Mouse (Mus musculus): ENCODE measurements around the gene Kctd8. TPM values are rescaled to one million over a fixed set of nuclear protein-coding genes. Genes with fewer than 3 reads are reported as not detected.

Kctd8 gene
- polyA plus RNA-seq (2016; fragmentation: Nextera tagmentation; extraction: Ambion mirVana), result 0.55 and 2.1 TPM in 2 replicates

- H3K4me1 ChIP-seq, result peaks cover 16% of the 10 kb centered on the region
- DNase-seq (ENCODE audit: low spot score), result peak; percentile 80
- under 1% methylated on average over 87 of the region's 87 CpGs for WGBS
- H3K27me3 ChIP-seq (ENCODE audit: low read depth, poor library complexity, severe bottlenecking), result peaks cover 34% of the 10 kb centered on the region
- H3K9me3 ChIP-seq (replicated peaks), result no peaks in the 10 kb centered on the region
- peak within 1 kb of the TSS; percentile 73 for H3K27ac ChIP-seq
- no peaks in the 10 kb centered on the region for H3K36me3 ChIP-seq
- peak within 1 kb of the TSS; percentile 61 for H3K4me3 ChIP-seq
Observed at GRCm38 (mm10) chr5:69340919-69341801, at the start of gene Kctd8. Kctd8 (minus strand) TSS chr5:69341679.

- no peak overlapping the region for H3K4me3 ChIP-seq
- no peaks in the 10 kb centered on the region for H3K36me3 ChIP-seq
- DNase-seq (ENCODE audit: low spot score), result no peak
- no peaks in the 10 kb centered on the region for H3K9me3 ChIP-seq (replicated peaks)
- H3K27me3 ChIP-seq (ENCODE audit: low read depth, poor library complexity, severe bottlenecking), result no peaks in the 10 kb centered on the region
- H3K4me1 ChIP-seq, result no peaks in the 10 kb centered on the region
- 91% methylated on average over 4 of the region's 4 CpGs for WGBS
- no peak overlapping the region for H3K27ac ChIP-seq
Observed at GRCm38 (mm10) chr5:69379072-69379471, 37.6 kb upstream of the Kctd8 start.

- Histone ChIP-seq H3K27ac (no peak overlapping the region), H3K4me1 (no peaks in the 10 kb centered on the region), H3K36me3 (no peaks in the 10 kb centered on the region), H3K9me3 (replicated peaks) (no peaks in the 10 kb centered on the region), H3K27me3 (ENCODE audit: low read depth, poor library complexity, severe bottlenecking) (no peaks in the 10 kb centered on the region), H3K4me3 (no peak overlapping the region)
- no peak for DNase-seq (ENCODE audit: low spot score)
- WGBS, result 93% methylated on average over 3 of the region's 3 CpGs
Observed at GRCm38 (mm10) chr5:69350596-69350995, 9.1 kb upstream of the Kctd8 start.

- Histone ChIP-seq H3K27me3 (ENCODE audit: low read depth, poor library complexity, severe bottlenecking) (peaks cover 34% of the 10 kb centered on the region), H3K27ac (peak overlapping the region; percentile 73), H3K4me3 (peak overlapping the region; percentile 61), H3K9me3 (replicated peaks) (no peaks in the 10 kb centered on the region), H3K36me3 (no peaks in the 10 kb centered on the region), H3K4me1 (peaks cover 16% of the 10 kb centered on the region)
- 1% methylated on average over 44 of the region's 44 CpGs for WGBS
- DNase-seq (ENCODE audit: low spot score), result peak; percentile 56
Observed at GRCm38 (mm10) chr5:69340102-69340918, 1.2 kb downstream of the Kctd8 start.

- 79% methylated on average over 6 of the region's 6 CpGs for WGBS
- peaks cover 34% of the 10 kb centered on the region for H3K27me3 ChIP-seq (ENCODE audit: low read depth, poor library complexity, severe bottlenecking)
- H3K9me3 ChIP-seq (replicated peaks), result no peaks in the 10 kb centered on the region
- peaks cover 16% of the 10 kb centered on the region for H3K4me1 ChIP-seq
- H3K27ac ChIP-seq, result no peak overlapping the region
- H3K4me3 ChIP-seq, result no peak overlapping the region
- DNase-seq (ENCODE audit: low spot score), result no peak
- no peaks in the 10 kb centered on the region for H3K36me3 ChIP-seq
Observed at GRCm38 (mm10) chr5:69339623-69339970, 1.9 kb downstream of the Kctd8 start.

GRCm38 (mm10) chr5:69338916-69339622 is 2.4 kb downstream of the Kctd8 start:
- Histone ChIP-seq H3K36me3 (no peaks in the 10 kb centered on the region), H3K27me3 (ENCODE audit: low read depth, poor library complexity, severe bottlenecking) (peaks cover 34% of the 10 kb centered on the region), H3K4me1 (peaks cover 16% of the 10 kb centered on the region), H3K27ac (no peak overlapping the region), H3K9me3 (replicated peaks) (no peaks in the 10 kb centered on the region), H3K4me3 (no peak overlapping the region)
- no peak for DNase-seq (ENCODE audit: low spot score)
- 65% methylated on average over 4 of the region's 4 CpGs for WGBS

- H3K4me3 ChIP-seq, result no peak overlapping the region
- H3K27me3 ChIP-seq (ENCODE audit: low read depth, poor library complexity, severe bottlenecking), result no peaks in the 10 kb centered on the region
- WGBS, result 89% methylated on average over 4 of the region's 4 CpGs
- H3K27ac ChIP-seq, result no peak overlapping the region
- DNase-seq (ENCODE audit: low spot score), result no peak
- no peaks in the 10 kb centered on the region for H3K4me1 ChIP-seq
- H3K9me3 ChIP-seq (replicated peaks), result no peaks in the 10 kb centered on the region
- no peaks in the 10 kb centered on the region for H3K36me3 ChIP-seq
Observed at GRCm38 (mm10) chr5:69327561-69327960, 13.9 kb downstream of the Kctd8 start.

GRCm38 (mm10) chr5:69324566-69325230 is 16.8 kb downstream of the Kctd8 start:
- H3K4me3 ChIP-seq, result no peak overlapping the region
- no peak overlapping the region for H3K27ac ChIP-seq
- H3K36me3 ChIP-seq, result no peaks in the 10 kb centered on the region
- H3K4me1 ChIP-seq, result no peaks in the 10 kb centered on the region
- WGBS, result 75% methylated on average over 12 of the region's 12 CpGs
- H3K27me3 ChIP-seq (ENCODE audit: low read depth, poor library complexity, severe bottlenecking), result no peaks in the 10 kb centered on the region
- DNase-seq (ENCODE audit: low spot score), result no peak
- no peaks in the 10 kb centered on the region for H3K9me3 ChIP-seq (replicated peaks)

- Histone ChIP-seq H3K27me3 (ENCODE audit: low read depth, poor library complexity, severe bottlenecking) (no peaks in the 10 kb centered on the region), H3K36me3 (no peaks in the 10 kb centered on the region), H3K27ac (no peak overlapping the region), H3K4me1 (no peaks in the 10 kb centered on the region), H3K9me3 (replicated peaks) (no peaks in the 10 kb centered on the region), H3K4me3 (no peak overlapping the region)
- DNase-seq (ENCODE audit: low spot score), result no peak
- WGBS, result 76% methylated on average over 7 of the region's 7 CpGs
Observed at GRCm38 (mm10) chr5:69312611-69313010, 28.9 kb downstream of the Kctd8 start.

GRCm38 (mm10) chr5:69301665-69302064 is 39.8 kb downstream of the Kctd8 start:
- Histone ChIP-seq H3K9me3 (replicated peaks) (no peaks in the 10 kb centered on the region), H3K36me3 (no peaks in the 10 kb centered on the region), H3K27ac (no peak overlapping the region), H3K4me3 (no peak overlapping the region), H3K27me3 (ENCODE audit: low read depth, poor library complexity, severe bottlenecking) (no peaks in the 10 kb centered on the region), H3K4me1 (no peaks in the 10 kb centered on the region)
- DNase-seq (ENCODE audit: low spot score), result no peak
- WGBS, result 40% methylated on average over 1 of the region's 1 CpGs

GRCm38 (mm10) chr5:69292353-69292752 is 49.1 kb downstream of the Kctd8 start:
- no peaks in the 10 kb centered on the region for H3K36me3 ChIP-seq
- DNase-seq (ENCODE audit: low spot score), result no peak
- H3K4me3 ChIP-seq, result no peak overlapping the region
- no peaks in the 10 kb centered on the region for H3K27me3 ChIP-seq (ENCODE audit: low read depth, poor library complexity, severe bottlenecking)
- 83% methylated on average over 6 of the region's 6 CpGs for WGBS
- H3K4me1 ChIP-seq, result no peaks in the 10 kb centered on the region
- H3K27ac ChIP-seq, result no peak overlapping the region
- no peaks in the 10 kb centered on the region for H3K9me3 ChIP-seq (replicated peaks)

GRCm38 (mm10) chr5:69284359-69284758 is 57.1 kb downstream of the Kctd8 start:
- Histone ChIP-seq H3K27me3 (ENCODE audit: low read depth, poor library complexity, severe bottlenecking) (no peaks in the 10 kb centered on the region), H3K4me3 (no peak overlapping the region), H3K9me3 (replicated peaks) (no peaks in the 10 kb centered on the region), H3K4me1 (no peaks in the 10 kb centered on the region), H3K36me3 (no peaks in the 10 kb centered on the region), H3K27ac (no peak overlapping the region)
- no peak for DNase-seq (ENCODE audit: low spot score)
- WGBS, result 88% methylated on average over 6 of the region's 6 CpGs
